ENCODE assay signal across 8 mouse cellular contexts in the genomic region with DNA sequence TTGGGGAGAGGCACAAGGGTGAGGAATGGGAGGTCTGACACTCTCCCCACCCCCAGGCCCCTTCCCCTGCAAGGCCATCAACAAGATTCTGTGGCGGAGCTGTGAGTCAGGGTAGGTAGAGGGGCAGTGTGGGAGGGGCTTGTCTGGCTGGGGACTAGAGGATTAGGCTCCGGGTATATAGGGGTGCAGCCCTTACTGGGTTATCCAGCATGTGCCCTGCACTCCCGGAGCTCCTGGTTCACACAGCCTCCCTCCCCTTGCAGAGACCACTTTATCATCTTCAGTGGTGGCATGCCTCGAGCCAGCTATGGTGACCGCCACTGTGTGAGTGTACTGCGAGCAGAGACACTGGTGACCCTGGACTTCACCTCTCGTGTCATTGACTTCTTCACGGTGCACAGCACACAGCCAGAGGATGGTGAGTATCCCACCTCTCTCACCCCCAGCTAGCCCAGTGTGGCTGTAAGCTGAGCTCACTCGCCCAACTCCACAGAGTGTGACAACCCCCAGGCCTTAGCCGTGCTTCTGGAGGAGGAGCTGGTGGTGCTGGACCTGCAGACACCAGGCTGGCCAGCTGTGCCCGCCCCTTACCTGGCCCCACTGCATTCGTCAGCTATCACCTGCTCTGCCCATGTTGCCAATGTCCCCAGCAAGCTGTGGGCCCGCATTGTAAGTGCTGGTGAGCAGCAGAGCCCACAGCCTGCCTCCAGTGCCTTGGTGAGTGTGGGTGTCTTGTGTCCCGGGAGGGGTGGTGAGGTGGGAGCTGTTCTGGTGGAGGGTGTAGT. TPM values are rescaled to one million over a fixed set of nuclear protein-coding genes. Genes with fewer than 3 reads are reported as not detected.
A peak's percentile ranks its signal among the peaks of the same experiment; 100 is the strongest.
DNase-seq lines count a peak whose midpoint lies in the region; ATAC-seq and TF ChIP-seq lines count a peak whose summit lies in the region.

No protein-coding gene starts in this region.

- no peak for TF ChIP-seq CTCF in lung, postnatal 0 days (IDR thresholded peaks at IDR 0.05)

- peaks cover 6% of the 10 kb centered on the region; the same call in 1 of the 2 replicates for H3K4me1 ChIP-seq in lung, postnatal 0 days (ENCODE audit: insufficient read depth, low read depth, low read length)

- no peak overlapping the region for H3K4me2 ChIP-seq in lung, postnatal 0 days (replicated peaks; ENCODE audit: low read depth, low read length)

- no peak overlapping the region for H3K27ac ChIP-seq in lung, postnatal 0 days (ENCODE audit: low read length)

- no peak overlapping the region for H3K4me3 ChIP-seq in lung, postnatal 0 days (ENCODE audit: low read depth, low read length)

- no peak for TF ChIP-seq EP300 in lung, postnatal 0 days (IDR thresholded peaks at IDR 0.05)

- 86% methylated on average over 14 of the region's 14 CpGs for whole genome bisulfite sequencing in lung, postnatal 0 days

- no peak overlapping the region for H3K9ac ChIP-seq in lung, postnatal 0 days (replicated peaks; ENCODE audit: low read depth)

- ATAC-seq in lung, postnatal 0 days: no peak

- H3K27me3 ChIP-seq in lung, postnatal 0 days (replicated peaks; ENCODE audit: insufficient read depth, low read length): no peaks in the 10 kb centered on the region

- H3K9me3 ChIP-seq in lung, postnatal 0 days (ENCODE audit: low read length): no peaks in the 10 kb centered on the region

- DNase-seq in heart, adult 11 months: peak; percentile 92
- DNase-seq in heart, adult 9 months (ENCODE audit: low spot score in 2 of 2): no peak
- DNase-seq in lung, postnatal 10 days: peak; percentile 4
- DNase-seq in lung, postnatal 0 days (ENCODE audit: low spot score): no peak
- DNase-seq in cerebellum, adult 9-11 months: peak; percentile 27
- DNase-seq in heart, postnatal 4 days: peak; percentile 10
- DNase-seq in retina, postnatal 1 day: no peak
- no peak for DNase-seq in spleen, postnatal 36 days (ENCODE audit: low spot score in 2 of 2)

- peaks cover 26% of the 10 kb centered on the region for H3K36me3 ChIP-seq in lung, postnatal 0 days (ENCODE audit: insufficient read depth, low read length)

RNA-seq across cellular contexts. Expression of a gene that starts 7.4 kb away (rescaled TPM):
- 22.7 and 22.9 TPM in 2 replicates for polyA plus RNA-seq in lung, postnatal 0 days (2015; fragmentation: Nextera tagmentation; extraction: Ambion mirVana)
- total RNA-seq in heart, postnatal 4 days (2021): 10 to 100 TPM; 26.6 to 28.4 TPM

RNA-seq across cellular contexts. Expression of a gene that starts 20.2 kb away (rescaled TPM):
- 72.4 and 77.3 TPM in 2 replicates for polyA plus RNA-seq in lung, postnatal 0 days (2015; fragmentation: Nextera tagmentation; extraction: Ambion mirVana)
- 100 to 1,000 TPM; 104 to 107 TPM for total RNA-seq in heart, postnatal 4 days (2021)

RNA-seq across cellular contexts. Expression of a gene that starts 21.3 kb away (rescaled TPM):
- 14.5 and 15.2 TPM in 2 replicates for polyA plus RNA-seq in lung, postnatal 0 days (2015; fragmentation: Nextera tagmentation; extraction: Ambion mirVana)
- total RNA-seq in heart, postnatal 4 days (2021): 10 to 100 TPM; 20.7 to 24.8 TPM

Comparison
In these comparisons a context has a peak if more than half of its experiments do, and no peak if none do; other contexts are left out.
1. DNase-seq: peak in heart, adult 11 months (single experiment), lung, postnatal 10 days (single experiment), cerebellum, adult 9-11 months (single experiment) and heart, postnatal 4 days (single experiment); none in heart, adult 9 months (0 of 2), lung, postnatal 0 days (single experiment), retina, postnatal 1 day (single experiment) and spleen, postnatal 36 days (0 of 2).